Mouse (Mus musculus): ENCODE results near the gene Akirin2. TPM values are rescaled to one million over a fixed set of nuclear protein-coding genes. Genes with fewer than 3 reads are reported as not detected.

Akirin2 gene
- polyA plus RNA-seq (2014; fragmentation: Illumina TruSeq; extraction: RNeasy Lipid Tissue Mini Kit (QIAGEN cat#74804); ENCODE audit: low read depth, low replicate concordance), result 40.8 TPM

DNA sequence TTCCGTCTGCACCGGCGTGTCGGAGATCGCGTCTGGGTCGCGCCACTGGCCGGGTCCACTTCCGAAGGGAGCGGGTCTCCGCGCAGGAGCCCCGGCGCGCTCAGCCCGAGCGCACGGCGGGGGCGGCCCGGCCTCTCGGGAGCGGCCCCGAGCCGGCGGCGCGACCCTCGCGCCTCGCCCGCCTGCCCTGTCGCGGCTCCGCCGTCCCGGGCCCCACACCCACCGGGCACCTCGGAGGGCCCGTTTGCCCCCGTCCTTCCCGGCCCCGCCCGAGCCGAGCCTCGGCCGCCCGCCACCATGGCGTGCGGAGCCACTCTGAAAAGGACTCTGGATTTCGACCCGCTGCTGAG lies at the start of gene Akirin2:
Gene Akirin2, plus strand, starts transcription at position 190 of the 350 bp plus-strand sequence.

DNA sequence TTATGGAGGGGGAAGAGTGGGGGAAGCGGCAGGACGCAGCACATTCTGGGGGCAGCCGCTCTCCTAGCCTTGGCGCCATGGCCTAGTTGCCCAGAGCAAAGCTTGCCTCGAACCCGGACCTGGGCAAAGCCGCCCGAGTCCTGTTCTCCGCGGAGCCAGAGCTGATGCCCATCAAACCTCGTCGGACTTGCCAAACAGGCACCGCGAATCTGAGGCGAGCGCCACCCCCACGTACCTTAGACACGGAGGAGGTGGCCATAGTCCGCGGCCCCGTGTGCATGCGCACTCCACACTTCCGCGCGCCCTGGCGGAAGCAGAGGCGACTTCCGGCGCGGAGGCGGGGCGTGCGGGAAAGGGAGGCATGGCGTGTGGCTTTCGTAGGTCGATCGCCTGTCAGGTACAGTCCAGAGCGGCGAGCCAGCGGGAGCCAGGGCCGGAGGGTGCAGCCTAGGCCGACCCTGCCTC lies 63.9 kb downstream of the Akirin2 start, which contains the start of the genes Orc3 and Rars2:
Gene Orc3, minus strand, starts transcription at position 315 of the 465 bp plus-strand sequence.
Gene Rars2, plus strand, starts transcription at position 328 of the 465 bp plus-strand sequence.

Other genes starting within 250 kb of the Akirin2 start
- 30.3 TPM for gene Orc3, start 64.0 kb downstream of the Akirin2 start, polyA plus RNA-seq (2014; fragmentation: Illumina TruSeq; extraction: RNeasy Lipid Tissue Mini Kit (QIAGEN cat#74804); ENCODE audit: low read depth, low replicate concordance)
- gene Rars2, start 64.0 kb downstream of the Akirin2 start, polyA plus RNA-seq (2014; fragmentation: Illumina TruSeq; extraction: RNeasy Lipid Tissue Mini Kit (QIAGEN cat#74804); ENCODE audit: low read depth, low replicate concordance), result 21.9 TPM
- 31.4 TPM for gene Slc35a1, start 136.5 kb downstream of the Akirin2 start, polyA plus RNA-seq (2014; fragmentation: Illumina TruSeq; extraction: RNeasy Lipid Tissue Mini Kit (QIAGEN cat#74804); ENCODE audit: low read depth, low replicate concordance)
- 14.1 TPM for gene Cfap206, start 179.3 kb downstream of the Akirin2 start, polyA plus RNA-seq (2014; fragmentation: Illumina TruSeq; extraction: RNeasy Lipid Tissue Mini Kit (QIAGEN cat#74804); ENCODE audit: low read depth, low replicate concordance)
- gene Gm136, start 205.3 kb downstream of the Akirin2 start, polyA plus RNA-seq (2014; fragmentation: Illumina TruSeq; extraction: RNeasy Lipid Tissue Mini Kit (QIAGEN cat#74804); ENCODE audit: low read depth, low replicate concordance), result 1.6 TPM
- 41.6 TPM for gene Smim8, start 227.5 kb downstream of the Akirin2 start, polyA plus RNA-seq (2014; fragmentation: Illumina TruSeq; extraction: RNeasy Lipid Tissue Mini Kit (QIAGEN cat#74804); ENCODE audit: low read depth, low replicate concordance)

All from adipose tissue, adult 10 weeks (tissue).